Mouse (Mus musculus) embryo, embryonic 11.5 days (tissue): ENCODE results near the gene Setd2.

Experiments used
- DNase-seq: peaks from one replicate; pipeline ENCODE4 v3.0.0-alpha.2; 2012; ENCODE audit warnings: low read depth, low spot score

The Setd2 gene

GRCm38 (mm10) chr9:110654726-110655650, 122.6 kb downstream of the Setd2 start:
- DNase-seq = no peak

DNA sequence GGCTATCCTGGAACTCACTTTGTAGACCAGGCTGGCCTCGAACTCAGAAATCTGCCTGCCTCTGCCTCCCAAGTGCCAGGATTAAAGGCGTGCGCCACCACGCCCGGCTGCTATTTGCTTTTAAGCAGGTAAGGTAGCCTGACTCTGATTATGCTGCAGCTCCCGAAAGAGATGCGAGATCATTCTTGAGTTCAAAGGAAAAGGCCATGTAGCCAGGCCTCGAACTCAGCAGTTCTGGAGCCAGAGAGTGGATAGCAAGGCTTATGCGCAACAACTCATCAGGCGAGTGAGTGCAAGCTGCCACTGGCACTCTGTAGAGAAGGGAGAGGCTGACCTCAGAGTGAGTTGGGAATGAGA, 123.2 kb downstream of the Setd2 start:
- no peak for DNase-seq

DNA sequence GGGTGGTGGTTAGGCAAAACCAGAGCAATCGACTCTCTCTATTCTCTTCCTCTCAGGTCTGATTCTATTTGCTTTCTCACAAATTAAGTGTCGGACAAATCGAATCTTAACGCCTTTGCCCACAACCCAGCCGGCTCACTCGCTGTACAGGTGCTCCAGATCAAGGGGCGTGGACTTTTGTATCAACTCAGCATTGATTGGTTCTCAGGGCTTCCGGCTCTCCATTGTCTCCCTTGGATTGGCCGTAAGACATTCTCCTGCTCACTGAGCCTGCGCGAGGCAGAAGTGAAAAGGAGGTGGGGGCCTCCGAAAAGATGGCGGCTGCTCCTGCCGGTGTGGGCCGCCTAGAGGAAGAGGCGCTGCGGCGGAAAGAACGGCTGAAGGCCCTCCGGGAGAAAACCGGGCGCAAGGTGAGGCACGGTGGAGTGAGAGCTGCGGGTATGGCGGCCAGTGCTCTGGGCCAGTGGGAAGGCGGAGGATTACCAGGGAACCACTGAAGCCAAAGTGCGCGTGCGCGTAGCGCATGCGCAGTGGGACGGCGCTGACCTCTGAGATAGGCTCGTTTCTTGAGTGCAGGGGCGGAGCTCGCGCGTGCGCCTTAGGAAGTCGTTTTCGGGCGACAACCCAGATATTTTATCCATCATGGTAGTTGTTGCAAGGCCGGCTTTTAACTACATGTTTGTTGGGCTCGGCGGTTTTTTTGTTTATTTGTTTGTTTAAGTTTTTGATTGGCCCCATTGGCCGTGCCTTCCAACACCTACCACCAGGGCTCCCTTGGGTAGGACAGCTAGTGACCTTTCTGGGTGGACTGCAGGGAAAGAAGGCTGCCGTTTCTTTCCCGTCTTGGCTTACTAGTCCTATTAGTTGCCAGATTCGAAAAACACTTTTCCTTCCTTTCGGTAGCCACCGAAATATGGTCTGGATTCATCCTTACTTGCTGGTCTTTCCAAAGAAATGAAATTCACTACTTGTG, 124.1 kb downstream of the Setd2 start, which contains the start of gene Ccdc12:
Gene Ccdc12 (plus strand): TSS at position 255 of the 973 bp plus-strand sequence.
- DNase-seq = peak; percentile 95

DNA sequence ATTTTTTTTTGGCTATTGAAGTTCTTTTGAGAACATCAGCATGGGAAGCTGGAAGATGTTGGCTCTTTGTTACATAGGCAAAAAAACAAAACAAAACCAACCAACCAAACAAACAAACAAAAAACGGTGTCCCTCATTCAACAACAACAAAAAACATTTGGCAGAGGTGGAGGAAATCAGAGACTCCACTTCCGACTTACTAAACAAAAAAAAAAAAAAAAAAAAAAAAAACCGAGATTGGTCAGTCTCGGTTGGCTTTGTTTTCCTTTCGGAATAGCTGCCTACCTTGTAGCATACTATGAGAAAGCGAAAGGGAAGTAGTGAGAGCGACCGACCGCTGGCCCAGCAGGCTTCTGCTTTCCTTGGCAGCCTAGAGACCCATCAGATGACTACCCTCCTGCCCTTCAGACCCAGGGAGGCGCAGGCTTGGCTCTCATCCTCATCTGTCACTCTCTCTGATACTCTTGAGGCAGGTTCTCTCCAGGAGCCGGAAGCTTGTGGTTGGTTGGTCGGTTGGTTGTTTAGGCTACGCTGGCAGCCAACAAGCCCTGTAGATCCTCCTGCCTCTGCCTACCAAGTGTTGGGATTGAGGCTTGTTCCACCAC, 125.2 kb downstream of the Setd2 start:
- DNase-seq = no peak

DNA sequence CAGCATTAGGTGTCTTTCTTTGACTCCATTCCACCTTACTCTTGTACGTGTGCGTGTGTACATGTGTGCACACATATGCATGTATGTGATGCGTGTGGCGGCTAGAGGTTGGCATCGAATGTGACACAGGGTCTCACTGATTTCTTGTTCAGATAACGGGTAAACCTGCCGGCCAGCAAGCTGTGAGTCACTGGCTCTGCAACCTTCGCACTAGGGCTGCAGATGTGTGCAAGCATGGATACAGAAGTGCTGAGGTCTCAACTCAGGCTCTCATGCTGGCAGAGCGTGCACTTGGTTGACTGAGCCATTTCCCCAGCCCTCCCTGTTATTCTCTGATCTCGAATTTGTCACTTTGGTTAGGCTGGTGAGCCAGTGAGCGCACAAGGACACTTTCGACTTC, 127.1 kb downstream of the Setd2 start:
- DNase-seq = no peak

DNA sequence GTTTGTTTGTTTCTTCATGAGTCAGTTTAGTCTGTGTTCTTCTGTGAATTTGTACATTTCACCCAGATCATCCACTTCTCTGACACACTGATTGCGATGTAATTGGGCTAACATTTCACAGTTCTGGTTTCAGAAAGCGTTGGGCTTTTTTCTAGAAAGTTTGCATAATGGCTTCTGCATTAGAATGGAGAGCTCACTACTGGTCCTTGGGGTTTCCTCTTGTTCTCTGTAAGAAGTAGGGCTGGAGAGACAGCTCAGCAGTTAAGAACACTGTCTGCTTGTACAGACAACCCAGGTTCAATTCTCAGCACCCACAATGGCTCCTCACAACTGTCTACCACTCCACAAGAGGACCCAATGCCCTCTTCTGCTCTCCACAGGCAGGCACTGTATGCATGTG, 127.8 kb downstream of the Setd2 start:
- DNase-seq = no peak

GRCm38 (mm10) chr9:110660856-110661612, 128.6 kb downstream of the Setd2 start:
- DNase-seq = no peak

GRCm38 (mm10) chr9:110662844-110663243, 130.4 kb downstream of the Setd2 start:
- no peak for DNase-seq

- DNase-seq = no peak
Measured at GRCm38 (mm10) chr9:110665912-110666311, 133.5 kb downstream of the Setd2 start.

DNA sequence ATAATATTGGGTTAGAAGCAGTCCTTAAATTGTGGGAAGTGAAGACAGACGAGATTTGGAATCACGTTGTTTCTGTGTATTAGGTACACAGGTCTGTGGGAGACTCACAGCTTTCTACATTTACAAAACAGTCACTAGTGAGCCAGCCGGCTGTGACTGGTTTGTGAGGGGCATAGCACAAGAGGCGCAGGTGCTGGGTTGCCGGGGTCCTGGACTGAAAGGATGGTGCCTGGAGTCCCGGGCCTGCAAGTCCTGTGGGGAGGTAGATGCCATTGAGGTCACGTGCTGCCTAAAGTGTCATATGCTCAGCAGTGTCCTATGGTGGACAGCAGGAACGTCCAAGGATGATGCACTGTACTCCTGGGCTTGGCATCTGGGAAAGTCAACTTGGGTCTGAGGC, 134.0 kb downstream of the Setd2 start:
- no peak for DNase-seq

DNA sequence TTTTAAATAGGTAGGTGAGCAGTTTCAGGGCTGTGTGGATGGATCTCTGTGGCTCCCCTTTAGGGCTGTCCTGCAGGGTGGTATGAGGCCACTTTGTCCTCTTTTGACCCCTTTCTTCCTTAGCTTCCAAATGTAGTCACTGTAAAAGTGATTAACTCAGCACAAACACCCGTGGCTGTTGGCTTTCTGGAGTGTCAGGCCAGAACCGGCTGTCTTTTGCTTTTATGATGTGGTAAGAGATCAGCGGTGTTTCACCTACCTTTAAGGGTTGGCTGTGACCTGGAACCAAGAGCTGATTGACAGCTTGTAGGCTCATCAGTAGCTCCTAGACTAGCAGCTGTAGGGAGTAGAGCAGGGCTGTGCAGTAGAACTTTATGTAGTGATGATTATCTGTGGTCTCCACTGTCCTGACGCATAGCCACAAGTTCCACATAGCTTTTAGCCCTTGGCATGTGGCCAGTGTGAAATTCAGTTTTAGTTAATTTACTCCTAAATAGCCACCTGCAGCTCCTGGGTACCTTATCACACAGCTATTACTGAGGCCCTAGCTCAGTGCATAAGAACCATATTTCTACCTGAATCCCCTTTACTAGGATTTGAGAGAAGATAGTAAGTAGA, 134.9 kb downstream of the Setd2 start:
- DNase-seq = no peak
